Mouse (Mus musculus): ENCODE measurements around the gene Slc4a4.

The Slc4a4 gene

GRCm38 (mm10) chr5:89149436-89150040 is 262.9 kb downstream of the Slc4a4 start:
- no peak for DNase-seq (ENCODE audit: low spot score in 2 of 2)

GRCm38 (mm10) chr5:89151076-89151475 is 264.5 kb downstream of the Slc4a4 start:
- no peak for DNase-seq (ENCODE audit: low spot score in 2 of 2)

- no peak for DNase-seq (ENCODE audit: low spot score in 2 of 2)
Measured at GRCm38 (mm10) chr5:89171025-89171718, 284.6 kb downstream of the Slc4a4 start.

GRCm38 (mm10) chr5:89190063-89190462 is 303.4 kb downstream of the Slc4a4 start:
- DNase-seq (ENCODE audit: low spot score in 2 of 2): no peak

DNA sequence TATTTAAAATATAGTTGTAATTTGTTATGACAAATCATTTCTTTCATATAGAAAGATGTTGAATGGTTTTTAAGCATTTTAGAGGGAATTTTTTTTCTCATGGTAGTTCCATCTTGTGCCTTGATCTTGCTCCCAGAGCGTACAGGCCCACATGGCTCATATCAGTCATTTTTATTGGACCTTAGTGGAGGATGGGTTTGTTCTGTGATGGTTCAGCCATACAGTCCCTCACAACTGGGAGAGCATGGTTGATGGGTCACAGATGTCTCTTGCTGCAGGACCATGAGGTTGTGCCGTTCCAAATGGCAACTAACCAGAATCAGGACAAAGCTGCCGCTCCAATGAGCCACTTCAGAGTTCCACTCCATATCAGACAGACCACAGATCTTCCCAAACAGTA is 308.0 kb downstream of the Slc4a4 start:
- DNase-seq (ENCODE audit: low spot score in 2 of 2): no peak

DNA sequence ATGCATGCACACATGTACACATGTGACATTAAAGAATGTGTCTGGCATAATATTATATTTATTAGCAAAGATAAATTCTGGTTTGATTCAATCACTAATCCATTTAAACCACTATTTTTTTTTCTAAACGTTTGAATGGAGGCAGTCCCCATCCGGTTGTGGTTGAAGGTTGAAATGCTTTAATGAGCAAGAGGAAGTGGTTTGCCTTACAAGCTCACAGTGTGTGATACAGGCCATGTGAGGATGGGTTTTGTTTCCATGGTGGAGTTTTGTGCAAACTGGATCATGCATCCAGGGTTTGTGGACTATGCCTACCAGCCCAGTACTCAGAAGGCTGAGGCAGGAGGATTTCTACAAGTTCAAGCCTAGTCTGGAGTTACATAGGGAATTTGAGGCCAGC is 311.9 kb downstream of the Slc4a4 start:
- no peak for DNase-seq (ENCODE audit: low spot score in 2 of 2)

DNA sequence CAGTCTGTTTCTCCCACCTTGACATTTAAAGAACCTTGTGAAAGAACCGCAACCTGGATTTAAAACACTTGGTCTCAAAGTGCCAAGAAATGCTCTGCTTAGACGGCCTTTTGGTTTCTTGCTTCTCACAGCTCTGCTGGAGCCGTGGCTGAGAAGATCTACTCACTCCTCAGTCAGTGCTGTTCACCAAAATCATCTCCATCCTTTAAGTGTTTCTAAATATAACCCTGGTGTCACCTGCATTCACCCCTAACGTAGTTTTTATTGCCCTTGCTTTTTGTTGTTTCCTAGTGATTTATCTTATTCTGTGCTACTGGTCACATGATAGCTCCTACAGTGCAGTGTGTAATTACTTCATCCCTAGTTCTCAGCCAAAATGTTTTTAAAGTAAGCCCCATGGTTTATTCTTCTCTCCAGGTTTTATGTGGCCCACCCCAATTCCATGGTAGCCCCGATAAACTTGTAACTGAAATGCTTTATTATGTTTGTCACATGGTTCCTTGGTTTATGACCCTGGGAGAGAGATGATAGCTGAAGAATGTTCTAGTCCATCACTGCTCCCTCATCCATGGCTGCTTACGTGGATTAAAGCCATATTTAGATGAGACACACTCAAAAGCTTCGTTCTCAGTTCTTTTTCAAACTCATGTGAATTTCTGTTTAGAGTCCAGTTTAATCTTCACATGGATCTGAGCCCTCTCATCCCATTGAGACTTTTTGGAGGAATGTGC is 323.5 kb downstream of the Slc4a4 start:
- DNase-seq (ENCODE audit: low spot score in 2 of 2): no peak

- DNase-seq (ENCODE audit: low spot score in 2 of 2): no peak
Measured at GRCm38 (mm10) chr5:89211057-89211456, 324.4 kb downstream of the Slc4a4 start.

GRCm38 (mm10) chr5:89218222-89218621 is 331.6 kb downstream of the Slc4a4 start:
- DNase-seq (ENCODE audit: low spot score in 2 of 2): no peak

GRCm38 (mm10) chr5:89218709-89219108 is 332.1 kb downstream of the Slc4a4 start:
- DNase-seq (ENCODE audit: low spot score in 2 of 2): no peak

DNA sequence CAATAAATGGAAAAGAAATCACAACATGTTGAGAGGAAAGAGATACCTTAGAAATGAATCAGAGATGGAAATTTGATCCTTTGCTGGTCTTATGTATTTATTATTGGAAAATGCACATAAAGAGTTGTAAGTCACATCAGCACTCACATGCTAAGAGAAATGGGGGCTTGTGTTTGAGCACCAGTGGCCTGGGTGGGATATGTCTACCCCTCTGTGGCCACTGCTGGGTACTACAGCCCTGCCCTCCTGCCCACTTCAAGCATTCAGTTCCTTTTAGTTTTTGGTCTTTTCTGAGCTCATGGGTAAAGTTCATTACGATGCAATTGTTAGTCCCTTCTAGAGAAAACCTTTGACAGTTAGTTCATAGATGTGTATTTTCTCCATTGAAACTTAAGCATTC is 335.0 kb downstream of the Slc4a4 start:
- peak; percentile 26 to 40 for DNase-seq (ENCODE audit: low spot score in 2 of 2)

DNA sequence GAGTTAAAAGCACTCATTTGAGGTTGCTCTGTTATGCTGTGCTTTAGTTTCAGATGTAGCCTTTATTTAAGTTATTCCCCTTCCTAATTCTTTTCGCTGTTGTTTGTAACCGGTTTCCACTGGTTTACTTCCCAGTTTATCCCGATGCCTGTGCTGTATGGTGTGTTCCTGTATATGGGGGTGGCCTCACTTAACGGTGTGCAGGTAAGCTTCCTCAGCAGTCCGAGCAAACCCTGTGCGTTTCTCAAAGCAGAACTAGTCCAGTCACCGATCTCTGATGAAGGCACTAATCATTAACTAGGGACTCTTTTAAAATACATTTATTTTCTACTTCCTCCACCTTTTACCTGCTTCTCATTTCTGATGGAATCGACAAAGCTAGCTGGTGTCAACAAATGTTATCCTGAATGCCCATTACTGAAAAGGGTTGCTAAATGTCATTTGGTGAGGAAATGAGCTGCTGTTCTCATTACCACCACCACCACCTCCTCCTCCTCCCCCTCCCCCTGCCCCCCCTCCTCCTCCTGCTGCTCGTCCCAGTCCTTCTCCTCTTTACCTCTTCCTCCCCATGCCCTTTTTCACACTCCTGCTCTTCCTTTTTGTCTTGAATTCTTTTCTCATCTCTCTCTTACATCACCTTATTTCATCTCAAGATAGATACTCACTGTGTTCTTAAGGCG is 336.6 kb downstream of the Slc4a4 start:
- no peak for DNase-seq (ENCODE audit: low spot score in 2 of 2)

DNA sequence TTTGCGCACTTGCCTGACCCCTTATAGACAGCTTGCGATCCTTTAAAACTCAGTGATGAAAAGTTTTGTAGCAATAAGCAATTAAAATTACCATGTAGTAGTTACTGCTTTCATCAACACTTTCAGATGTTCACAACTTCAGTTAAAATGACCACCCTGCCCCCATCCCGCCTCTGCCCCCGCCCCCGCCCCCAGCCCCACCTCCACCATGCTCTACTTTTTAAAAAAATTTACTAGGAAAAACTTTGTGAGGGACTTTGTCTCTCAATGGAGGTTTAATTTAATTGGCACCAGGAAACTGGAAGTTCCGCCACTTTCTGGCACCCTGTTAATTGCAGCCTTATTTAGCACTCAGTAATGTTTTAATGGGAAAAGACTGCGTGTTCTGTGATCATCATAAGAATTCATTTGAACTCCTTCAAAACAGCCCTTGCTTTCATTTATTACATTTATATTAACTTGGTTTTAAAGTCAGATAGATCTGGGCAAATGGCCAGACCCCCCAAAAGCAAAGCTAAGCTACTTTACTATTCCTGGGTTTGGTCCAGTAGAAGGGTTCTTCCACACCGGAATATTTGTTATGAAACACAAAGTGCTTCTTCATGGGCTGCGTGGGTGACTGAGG is 337.2 kb downstream of the Slc4a4 start:
- peak in 1 of 2 experiments; percentile 7 for DNase-seq (ENCODE audit: low spot score in 2 of 2)

DNA sequence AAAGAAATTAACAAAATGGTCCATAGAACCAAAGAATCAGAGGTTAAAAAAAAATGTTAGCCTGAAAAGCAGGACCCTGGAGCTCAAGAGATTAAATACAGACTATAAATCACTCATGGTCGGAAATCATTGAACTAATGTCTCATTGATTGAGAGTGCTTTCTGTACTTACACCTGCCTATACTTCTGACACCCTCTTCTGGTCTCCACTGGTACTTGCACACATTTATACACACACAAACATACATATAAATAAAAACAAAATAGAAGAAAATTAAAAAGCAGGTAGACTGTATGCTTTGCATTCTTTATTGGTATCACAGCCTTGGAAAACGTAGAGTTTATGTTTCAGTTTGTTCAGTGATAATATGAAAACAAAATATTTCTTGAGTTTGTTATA is 341.3 kb downstream of the Slc4a4 start:
- no peak for DNase-seq (ENCODE audit: low spot score in 2 of 2)

GRCm38 (mm10) chr5:89229606-89230005 is 343.0 kb downstream of the Slc4a4 start:
- DNase-seq (ENCODE audit: low spot score in 2 of 2): no peak

DNA sequence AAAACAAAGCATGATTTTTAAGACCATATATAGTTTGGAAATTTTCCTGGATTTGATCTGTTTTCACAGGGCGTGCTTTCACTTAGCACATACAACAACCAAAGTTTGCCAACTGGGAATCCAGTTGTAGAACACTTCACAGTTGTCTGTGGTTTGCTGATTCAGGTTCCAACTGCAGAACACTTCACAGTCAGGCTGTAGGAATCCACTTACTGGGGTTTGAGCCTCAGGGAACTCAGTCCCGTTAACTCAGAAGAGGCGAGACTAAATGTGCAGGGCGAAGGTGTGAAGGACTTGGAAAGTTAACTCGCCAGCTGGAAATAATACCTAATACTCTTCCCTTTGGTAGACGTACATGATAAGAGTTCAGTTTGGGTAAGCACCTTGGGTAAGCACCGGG is 345.7 kb downstream of the Slc4a4 start:
- no peak for DNase-seq (ENCODE audit: low spot score in 2 of 2)

DNA sequence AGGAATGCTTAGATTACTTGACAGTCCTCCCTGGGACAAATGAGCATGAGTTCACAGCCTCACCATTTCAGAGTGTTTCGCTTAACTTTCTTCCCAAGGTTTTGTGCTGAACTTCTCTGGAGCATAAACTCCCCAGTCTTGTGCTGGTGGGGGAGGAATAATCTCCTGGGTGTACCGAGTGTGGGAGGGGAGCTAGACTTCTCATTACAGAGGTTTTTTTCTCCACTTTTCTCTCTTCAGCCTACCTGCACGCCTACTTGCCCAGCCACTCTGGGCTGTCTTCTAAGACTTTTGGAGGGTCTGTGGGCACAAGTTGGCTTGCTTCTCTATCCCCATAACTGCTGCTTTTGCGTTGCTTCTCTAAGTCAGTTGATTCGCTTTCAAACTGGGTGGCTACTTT is 365.2 kb downstream of the Slc4a4 start:
- DNase-seq (ENCODE audit: low spot score in 2 of 2): no peak

- no peak for DNase-seq (ENCODE audit: low spot score in 2 of 2)
Measured at GRCm38 (mm10) chr5:89259804-89260492, 373.3 kb downstream of the Slc4a4 start.

DNA sequence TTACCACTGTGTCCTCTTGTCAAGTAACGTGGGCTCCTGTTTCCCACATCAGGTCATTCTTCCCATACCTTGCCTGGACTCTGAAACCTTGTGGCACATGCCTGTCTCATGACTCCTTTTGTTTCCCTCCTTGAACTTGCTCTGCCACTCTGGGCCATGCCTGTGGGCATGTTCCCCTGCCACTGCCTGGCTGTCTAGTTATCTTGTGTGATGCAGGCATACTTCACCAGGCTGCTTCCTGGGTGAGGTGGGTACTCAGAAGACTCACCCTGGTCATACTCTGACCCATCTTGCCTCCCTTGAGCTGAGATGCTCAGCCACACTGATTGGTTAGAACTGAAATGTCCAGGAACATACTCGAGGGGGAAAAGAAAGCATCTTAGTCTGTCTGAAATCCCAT is 390.4 kb downstream of the Slc4a4 start:
- no peak for DNase-seq (ENCODE audit: low spot score in 2 of 2)

GRCm38 (mm10) chr5:89277616-89278015 is 391.0 kb downstream of the Slc4a4 start:
- no peak for DNase-seq (ENCODE audit: low spot score in 2 of 2)

DNA sequence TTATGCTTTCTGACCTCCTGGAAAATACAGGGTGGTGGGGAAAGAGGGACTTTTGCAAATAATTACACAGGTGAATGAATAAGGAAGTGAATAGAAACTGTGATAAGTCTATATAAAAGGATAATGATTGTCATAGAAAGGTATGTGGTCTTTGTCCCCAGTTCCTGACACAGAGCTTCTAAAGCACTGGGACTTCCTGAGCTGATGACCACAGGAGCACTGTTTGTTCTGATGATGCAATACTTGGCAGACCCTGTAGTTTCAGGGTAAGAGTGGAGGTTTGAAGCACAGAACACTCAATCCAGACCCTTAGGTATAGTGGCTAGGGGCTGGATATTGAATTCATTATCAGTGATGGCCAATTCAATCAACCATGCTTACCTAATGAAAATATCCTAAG is 391.7 kb downstream of the Slc4a4 start:
- DNase-seq (ENCODE audit: low spot score in 2 of 2): no peak
